Mouse (Mus musculus): ENCODE measurements around the gene Lgals1.

GRCm38 (mm10) chr15:78930192-78930706 lies 3.7 kb downstream of the Lgals1 start:
- TF ChIP-seq CTCF (IDR thresholded peaks at IDR 0.05 in 2 of 3, conservative IDR thresholded peaks at IDR 0.05 in 1 of 3; ENCODE audit: control insufficient read depth in 1 of 3, insufficient read depth in 1 of 3, low read depth in 2 of 3, low read length in 3 of 3, poor library complexity in 1 of 3, severe bottlenecking in 1 of 3) (no peak), EP300 (IDR thresholded peaks at IDR 0.05; ENCODE audit: low read depth in 1 of 2, low read length in 2 of 2) (no peak), USF1 (IDR thresholded peaks at IDR 0.05; ENCODE audit: low read depth, low read length) (no peak)

Measured in MEL (cell line).